Mouse (Mus musculus): ENCODE results near the gene Lrrc73.

The Lrrc73 gene

GRCm38 (mm10) chr17:46287678-46288095 is 34.4 kb downstream of the Lrrc73 start:
- no peak for DNase-seq (ENCODE audit: low read depth, low spot score)

GRCm38 (mm10) chr17:46296601-46297000 is 43.3 kb downstream of the Lrrc73 start:
- no peak for DNase-seq (ENCODE audit: low read depth, low spot score)

DNA sequence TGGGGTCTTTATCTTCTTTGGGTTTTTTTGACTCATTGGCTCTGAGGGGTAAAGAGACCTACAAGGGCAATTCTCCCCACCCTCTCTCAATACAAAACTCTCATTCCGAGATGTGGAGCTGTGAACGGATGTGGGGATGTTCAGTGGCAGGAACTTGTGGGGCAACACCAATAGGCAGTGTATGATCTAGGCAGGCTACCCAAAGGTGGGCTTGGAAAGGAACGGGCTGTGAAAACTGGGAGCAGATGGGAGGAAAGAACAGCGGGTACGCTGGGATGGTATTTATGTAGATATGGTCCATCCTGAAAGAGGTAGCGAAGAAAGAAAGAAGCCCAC is 43.7 kb downstream of the Lrrc73 start:
- no peak for DNase-seq (ENCODE audit: low read depth, low spot score)

- no peak for DNase-seq (ENCODE audit: low read depth, low spot score)
Measured at GRCm38 (mm10) chr17:46297364-46298219, 44.3 kb downstream of the Lrrc73 start, which contains the start of gene Dlk2. TSS of gene Dlk2 (plus strand) at chr17:46297421.

DNA sequence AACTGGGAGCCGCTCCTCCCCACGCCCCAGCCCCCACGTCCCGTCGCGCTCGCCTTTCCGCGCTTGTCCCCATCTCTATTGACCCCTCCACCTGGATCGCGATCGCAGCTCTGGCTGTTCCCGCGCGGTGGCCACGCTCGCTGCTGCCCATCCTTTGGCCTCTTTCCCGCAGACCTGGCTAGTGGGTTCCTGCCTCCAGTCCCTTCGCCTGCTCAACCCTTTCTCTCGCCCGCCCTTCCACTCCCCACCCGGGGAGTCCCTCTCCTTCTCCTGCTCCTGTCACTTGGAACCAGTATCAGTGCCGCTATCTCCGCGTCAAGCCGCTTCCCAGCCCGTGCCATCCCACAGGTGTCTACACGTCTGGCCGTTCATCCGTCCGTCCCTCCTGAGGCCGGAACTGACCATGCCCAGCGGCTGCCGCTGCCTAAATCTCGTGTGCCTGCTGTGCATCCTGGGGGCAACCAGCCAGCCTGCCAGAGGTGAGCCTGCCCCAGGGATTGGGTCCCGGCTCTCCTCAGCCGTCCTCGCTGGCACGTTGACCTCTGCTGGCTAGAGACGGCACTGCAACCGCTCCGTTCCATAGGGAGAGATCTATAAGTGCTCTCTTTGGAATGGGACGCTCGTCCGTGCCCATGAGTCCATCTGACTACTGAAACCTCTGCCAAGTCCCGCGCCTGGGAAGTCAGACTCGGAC is 45.0 kb downstream of the Lrrc73 start:
- DNase-seq (ENCODE audit: low read depth, low spot score) = peak; percentile 85

DNA sequence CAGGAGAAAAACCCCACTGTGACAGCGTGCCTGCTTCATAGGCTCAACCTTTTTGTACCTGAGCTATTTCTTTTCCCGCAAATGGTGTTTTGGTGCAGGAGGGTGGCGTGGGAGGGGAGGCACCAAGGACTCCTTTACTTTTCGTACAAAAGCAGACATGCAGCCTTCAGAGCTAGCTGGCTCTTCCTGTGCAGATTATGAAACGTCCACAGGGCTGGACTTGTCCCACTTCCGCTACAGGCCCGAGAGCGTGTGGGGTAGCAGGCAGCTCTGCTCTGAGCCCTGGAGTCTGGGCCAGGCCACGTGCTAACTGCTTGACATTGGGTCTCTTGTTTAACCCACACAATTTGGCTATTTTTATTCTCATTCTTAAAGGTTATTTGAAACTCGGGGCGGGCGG is 48.6 kb downstream of the Lrrc73 start:
- DNase-seq (ENCODE audit: low read depth, low spot score) = no peak

- no peak for DNase-seq (ENCODE audit: low read depth, low spot score)
Measured at GRCm38 (mm10) chr17:46304184-46304583, 50.9 kb downstream of the Lrrc73 start.
